Mouse (Mus musculus): ENCODE results near the gene Hmgcs1. TPM values are rescaled to one million over a fixed set of nuclear protein-coding genes. Genes with fewer than 3 reads are reported as not detected.

Gene Hmgcs1
- polyA plus RNA-seq, 1 experiment from 2014 or later = 102 TPM

- H3K36me3 ChIP-seq (ENCODE audit: control insufficient read depth, insufficient read depth, low read length) = no peaks in the 10 kb centered on the region
- H3K27me3 ChIP-seq (ENCODE audit: control insufficient read depth, insufficient read depth, low read length) = no peaks in the 10 kb centered on the region
- no peaks in the 10 kb centered on the region for H3K9me3 ChIP-seq (replicated peaks; ENCODE audit: control insufficient read depth, low read length)
- H3K4me3 ChIP-seq (ENCODE audit: low read depth, low read length) = no peak overlapping the region
- H3K4me2 ChIP-seq = no peak overlapping the region
- 67% methylated on average over 5 of the region's 5 CpGs for WGBS (ENCODE audit: insufficient replicate concordance)
- no peaks in the 10 kb centered on the region for H3K4me1 ChIP-seq (ENCODE audit: control insufficient read depth, insufficient read depth, low read length)
- H3K9ac ChIP-seq (ENCODE audit: low read depth, low read length) = no peak overlapping the region
- no peak for ATAC-seq (replicated peaks; ENCODE audit: insufficient number of reproducible peaks, low FRiP score, low TSS enrichment)
- H3K27ac ChIP-seq (ENCODE audit: low read depth, low read length) = no peak overlapping the region
Measured at GRCm38 (mm10) chr13:119723368-119723767, 33.2 kb downstream of the Hmgcs1 start.

- Histone ChIP-seq H3K4me1 (ENCODE audit: control insufficient read depth, insufficient read depth, low read length) (no peaks in the 10 kb centered on the region), H3K9ac (ENCODE audit: low read depth, low read length) (no peak overlapping the region), H3K4me3 (ENCODE audit: low read depth, low read length) (no peak overlapping the region), H3K36me3 (ENCODE audit: control insufficient read depth, insufficient read depth, low read length) (no peaks in the 10 kb centered on the region), H3K27me3 (ENCODE audit: control insufficient read depth, insufficient read depth, low read length) (no peaks in the 10 kb centered on the region), H3K27ac (ENCODE audit: low read depth, low read length) (no peak overlapping the region), H3K4me2 (no peak overlapping the region), H3K9me3 (replicated peaks; ENCODE audit: control insufficient read depth, low read length) (no peaks in the 10 kb centered on the region)
- 77% methylated on average over 7 of the region's 7 CpGs for WGBS (ENCODE audit: insufficient replicate concordance)
- ATAC-seq (replicated peaks; ENCODE audit: insufficient number of reproducible peaks, low FRiP score, low TSS enrichment) = no peak
Measured at GRCm38 (mm10) chr13:119724541-119724940, 34.4 kb downstream of the Hmgcs1 start.

GRCm38 (mm10) chr13:119727608-119728387 is 37.6 kb downstream of the Hmgcs1 start:
- H3K4me2 ChIP-seq = peak overlapping the region; percentile 47
- 53% methylated on average over 26 of the region's 26 CpGs for WGBS (ENCODE audit: insufficient replicate concordance)

GRCm38 (mm10) chr13:119729406-119729805 is 39.2 kb downstream of the Hmgcs1 start:
- no peaks in the 10 kb centered on the region for H3K4me1 ChIP-seq (ENCODE audit: control insufficient read depth, insufficient read depth, low read length)
- no peak overlapping the region for H3K4me3 ChIP-seq (ENCODE audit: low read depth, low read length)
- no peaks in the 10 kb centered on the region for H3K36me3 ChIP-seq (ENCODE audit: control insufficient read depth, insufficient read depth, low read length)
- no peak overlapping the region for H3K9ac ChIP-seq (ENCODE audit: low read depth, low read length)
- ATAC-seq (replicated peaks; ENCODE audit: insufficient number of reproducible peaks, low FRiP score, low TSS enrichment) = no peak
- H3K27me3 ChIP-seq (ENCODE audit: control insufficient read depth, insufficient read depth, low read length) = no peaks in the 10 kb centered on the region
- H3K27ac ChIP-seq (ENCODE audit: low read depth, low read length) = no peak overlapping the region
- no peak overlapping the region for H3K4me2 ChIP-seq
- H3K9me3 ChIP-seq (replicated peaks; ENCODE audit: control insufficient read depth, low read length) = no peaks in the 10 kb centered on the region
- 77% methylated on average over 7 of the region's 7 CpGs for WGBS (ENCODE audit: insufficient replicate concordance)

More at GRCm38 (mm10) chr13:119727608-119728387, 37.6 kb downstream of the Hmgcs1 start:
- no peak for ATAC-seq (replicated peaks; ENCODE audit: insufficient number of reproducible peaks, low FRiP score, low TSS enrichment)
- no peak overlapping the region for H3K4me3 ChIP-seq (ENCODE audit: low read depth, low read length)
- no peaks in the 10 kb centered on the region for H3K27me3 ChIP-seq (ENCODE audit: control insufficient read depth, insufficient read depth, low read length)
- no peaks in the 10 kb centered on the region for H3K9me3 ChIP-seq (replicated peaks; ENCODE audit: control insufficient read depth, low read length)
- no peaks in the 10 kb centered on the region for H3K36me3 ChIP-seq (ENCODE audit: control insufficient read depth, insufficient read depth, low read length)
- no peak overlapping the region for H3K9ac ChIP-seq (ENCODE audit: low read depth, low read length)
- H3K4me1 ChIP-seq (ENCODE audit: control insufficient read depth, insufficient read depth, low read length) = no peaks in the 10 kb centered on the region
- H3K27ac ChIP-seq (ENCODE audit: low read depth, low read length) = no peak overlapping the region

GRCm38 (mm10) chr13:119731448-119731847 is 41.3 kb downstream of the Hmgcs1 start:
- H3K27me3 ChIP-seq (ENCODE audit: control insufficient read depth, insufficient read depth, low read length) = no peaks in the 10 kb centered on the region
- no peaks in the 10 kb centered on the region for H3K36me3 ChIP-seq (ENCODE audit: control insufficient read depth, insufficient read depth, low read length)
- H3K4me3 ChIP-seq (ENCODE audit: low read depth, low read length) = no peak overlapping the region
- no peaks in the 10 kb centered on the region for H3K4me1 ChIP-seq (ENCODE audit: control insufficient read depth, insufficient read depth, low read length)
- H3K27ac ChIP-seq (ENCODE audit: low read depth, low read length) = no peak overlapping the region
- 76% methylated on average over 6 of the region's 6 CpGs for WGBS (ENCODE audit: insufficient replicate concordance)
- no peak overlapping the region for H3K4me2 ChIP-seq
- no peak overlapping the region for H3K9ac ChIP-seq (ENCODE audit: low read depth, low read length)
- H3K9me3 ChIP-seq (replicated peaks; ENCODE audit: control insufficient read depth, low read length) = no peaks in the 10 kb centered on the region
- no peak for ATAC-seq (replicated peaks; ENCODE audit: insufficient number of reproducible peaks, low FRiP score, low TSS enrichment)

GRCm38 (mm10) chr13:119741390-119742237 is 51.4 kb downstream of the Hmgcs1 start:
- Histone ChIP-seq H3K36me3 (ENCODE audit: control insufficient read depth, insufficient read depth, low read length) (no peaks in the 10 kb centered on the region), H3K4me1 (ENCODE audit: control insufficient read depth, insufficient read depth, low read length) (no peaks in the 10 kb centered on the region), H3K9ac (ENCODE audit: low read depth, low read length) (peak overlapping the region; percentile 52), H3K27ac (ENCODE audit: low read depth, low read length) (no peak overlapping the region), H3K27me3 (ENCODE audit: control insufficient read depth, insufficient read depth, low read length) (no peaks in the 10 kb centered on the region), H3K9me3 (replicated peaks; ENCODE audit: control insufficient read depth, low read length) (no peaks in the 10 kb centered on the region), H3K4me3 (ENCODE audit: low read depth, low read length) (peak overlapping the region; percentile 39), H3K4me2 (peak overlapping the region; percentile 70)
- no peak for ATAC-seq (replicated peaks; ENCODE audit: insufficient number of reproducible peaks, low FRiP score, low TSS enrichment)
- WGBS (ENCODE audit: insufficient replicate concordance) = 8% methylated on average over 19 of the region's 19 CpGs

- Histone ChIP-seq H3K4me3 (ENCODE audit: low read depth, low read length) (no peak overlapping the region), H3K9ac (ENCODE audit: low read depth, low read length) (no peak overlapping the region), H3K27ac (ENCODE audit: low read depth, low read length) (no peak overlapping the region), H3K9me3 (replicated peaks; ENCODE audit: control insufficient read depth, low read length) (no peaks in the 10 kb centered on the region), H3K4me1 (ENCODE audit: control insufficient read depth, insufficient read depth, low read length) (no peaks in the 10 kb centered on the region), H3K36me3 (ENCODE audit: control insufficient read depth, insufficient read depth, low read length) (no peaks in the 10 kb centered on the region), H3K4me2 (no peak overlapping the region), H3K27me3 (ENCODE audit: control insufficient read depth, insufficient read depth, low read length) (no peaks in the 10 kb centered on the region)
- whole genome bisulfite sequencing (ENCODE audit: insufficient replicate concordance) = 74% methylated on average over 6 of the region's 6 CpGs
- ATAC-seq (replicated peaks; ENCODE audit: insufficient number of reproducible peaks, low FRiP score, low TSS enrichment) = no peak
Measured at GRCm38 (mm10) chr13:119742711-119743415, 52.7 kb downstream of the Hmgcs1 start.

- H3K4me3 ChIP-seq (ENCODE audit: low read depth, low read length) = no peak overlapping the region
- H3K9ac ChIP-seq (ENCODE audit: low read depth, low read length) = no peak overlapping the region
- ATAC-seq (replicated peaks; ENCODE audit: insufficient number of reproducible peaks, low FRiP score, low TSS enrichment) = no peak
- no peaks in the 10 kb centered on the region for H3K36me3 ChIP-seq (ENCODE audit: control insufficient read depth, insufficient read depth, low read length)
- H3K27ac ChIP-seq (ENCODE audit: low read depth, low read length) = no peak overlapping the region
- no peaks in the 10 kb centered on the region for H3K4me1 ChIP-seq (ENCODE audit: control insufficient read depth, insufficient read depth, low read length)
- no peaks in the 10 kb centered on the region for H3K27me3 ChIP-seq (ENCODE audit: control insufficient read depth, insufficient read depth, low read length)
- WGBS (ENCODE audit: insufficient replicate concordance) = 69% methylated on average over 3 of the region's 3 CpGs
- H3K9me3 ChIP-seq (replicated peaks; ENCODE audit: control insufficient read depth, low read length) = no peaks in the 10 kb centered on the region
- no peak overlapping the region for H3K4me2 ChIP-seq
Measured at GRCm38 (mm10) chr13:119743470-119743869, 53.3 kb downstream of the Hmgcs1 start.

All from heart, embryonic 11.5 days (tissue).